ENCODE assay signal across 21 mouse cellular contexts in the genomic region with DNA sequence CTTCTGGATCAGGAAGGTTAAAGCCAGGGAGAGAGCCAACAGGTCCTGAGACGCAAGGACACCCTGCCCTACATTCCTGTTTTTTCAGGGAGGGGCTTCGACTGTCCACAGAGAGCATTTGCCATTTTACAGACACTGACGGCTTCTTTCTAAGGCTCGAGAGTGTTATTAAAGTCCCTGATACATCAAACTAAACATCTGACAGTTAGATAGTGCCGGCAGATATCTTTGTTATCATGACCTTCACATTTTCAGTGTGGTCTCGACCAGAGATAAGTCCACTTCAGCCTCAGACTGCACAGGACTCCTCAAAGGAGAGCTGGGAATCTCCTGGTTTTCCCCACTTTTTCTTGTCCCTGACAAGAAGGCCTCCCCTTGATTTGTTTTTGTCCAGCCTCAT.
"Had no signal": no experiment of that assay in that cellular context is flagged by ENCODE, and none has a peak within 500 bp of the region (broad histone marks: within the 10 kb centered on the region; RNA-seq: fewer than 3 reads in every experiment).

No protein-coding gene starts in this region.

- DNase-seq: kidney, postnatal 10 days; kidney, postnatal 36 days; left cerebral cortex, postnatal 4 days; liver, postnatal 0 days; lung, embryonic 14.5 days; right cerebral cortex, adult 18-20 months; right cerebral cortex, postnatal 14 days; right cerebral cortex, postnatal 4 days; thymus, postnatal 25 days had no signal

- H3K4me1 ChIP-seq: kidney, embryonic 15.5 days; limb, embryonic 12.5 days; limb, embryonic 15.5 days; midbrain, embryonic 13.5 days; neural tube, embryonic 13.5 days had no signal

- H3K9me3 ChIP-seq: kidney, embryonic 15.5 days; limb, embryonic 15.5 days; midbrain, embryonic 10.5 days; midbrain, embryonic 13.5 days; neural tube, embryonic 13.5 days had no signal

- H3K4me3 ChIP-seq: kidney, embryonic 15.5 days; limb, embryonic 12.5 days; limb, embryonic 15.5 days; midbrain, embryonic 10.5 days; midbrain, embryonic 13.5 days; myocyte; neural tube, embryonic 13.5 days had no signal

- ATAC-seq: liver, postnatal 0 days; lung, postnatal 0 days; midbrain, embryonic 13.5 days; midbrain, embryonic 16.5 days had no signal

- H3K27me3 ChIP-seq: kidney, embryonic 15.5 days; limb, embryonic 12.5 days; limb, embryonic 15.5 days; midbrain, embryonic 13.5 days; neural tube, embryonic 13.5 days had no signal

- H3K27ac ChIP-seq: kidney, embryonic 15.5 days; limb, embryonic 12.5 days; limb, embryonic 15.5 days; liver, embryonic 14.5 days; macrophage; midbrain, embryonic 10.5 days; midbrain, embryonic 13.5 days; neural tube, embryonic 13.5 days; stomach, postnatal 0 days had no signal

- H3K36me3 ChIP-seq: kidney, embryonic 15.5 days; limb, embryonic 12.5 days; limb, embryonic 15.5 days; midbrain, embryonic 10.5 days; midbrain, embryonic 13.5 days; neural tube, embryonic 13.5 days had no signal
